Mouse (Mus musculus) stomach, embryonic 15.5 days (tissue): Measurements from ENCODE around the gene P2rx4. TPM values are rescaled to one million over a fixed set of nuclear protein-coding genes. Genes with fewer than 3 reads are reported as not detected.
A peak's percentile ranks its signal among the peaks of the same experiment; 100 is the strongest.

Experiments used
- ATAC-seq: fragments of 200-750 bp; cut with Nextera tagmentation; 2 replicates; pipeline ENCODE4 v1.8.0; 2017; ENCODE audit warnings: low read depth, moderate number of reproducible peaks, moderate TSS enrichment; ENCODE audit not compliant: insufficient read depth, low FRiP score
- H3K27ac ChIP-seq: fragments of 300-500 bp; sonication (generic); 2 replicates; pipeline ENCODE4 v1.5.1; 2015; ENCODE audit warnings: mild to moderate bottlenecking, inconsistent platforms
- H3K27me3 ChIP-seq: fragments of 300-500 bp; sonication (generic); replicated peaks from 2 replicates; pipeline ENCODE4 v1.6.1; 2015; ENCODE audit warnings: inconsistent platforms
- H3K36me3 ChIP-seq: fragments of 300-500 bp; sonication (generic); 2 replicates; pipeline ENCODE4 v1.6.1; 2015; ENCODE audit warnings: inconsistent platforms
- H3K4me1 ChIP-seq: fragments of 300-500 bp; sonication (generic); 2 replicates; pipeline ENCODE4 v1.6.1; 2015; ENCODE audit warnings: inconsistent platforms
- H3K4me2 ChIP-seq: fragments of 300-500 bp; sonication (generic); 2 replicates; pipeline ENCODE4 v1.6.1; 2015; ENCODE audit warnings: mild to moderate bottlenecking, inconsistent platforms
- H3K4me3 ChIP-seq: fragments of 300-500 bp; sonication (generic); replicated peaks from 2 replicates; pipeline ENCODE4 v1.5.1; 2015; ENCODE audit warnings: inconsistent platforms
- H3K9ac ChIP-seq: fragments of 300-500 bp; sonication (generic); 2 replicates; pipeline ENCODE4 v1.6.1; 2015; ENCODE audit warnings: inconsistent platforms
- H3K9me3 ChIP-seq: fragments of 300-500 bp; sonication (generic); 2 replicates; pipeline ENCODE4 v1.6.1; 2016; ENCODE audit warnings: inconsistent platforms
- WGBS: fragments of 180-500 bp; shearing (Covaris S2); methylation state at CpG from one replicate; pipeline ENCODE4 v1.1.7; 2015; 5-methylcytosine and 5-hydroxymethylcytosine counted together
- polyA plus RNA-seq: library from polyadenylated mRNA; unstranded; fragments of >200 nt; fragmentation: Nextera tagmentation; extraction: Ambion mirVana; gene quantifications from 2 replicates; pipeline ENCODE4 v1.2.1, GENCODE M21; 2015

The P2rx4 gene
- polyA plus RNA-seq, 1 experiment from 2014 or later: 26.9 TPM

DNA sequence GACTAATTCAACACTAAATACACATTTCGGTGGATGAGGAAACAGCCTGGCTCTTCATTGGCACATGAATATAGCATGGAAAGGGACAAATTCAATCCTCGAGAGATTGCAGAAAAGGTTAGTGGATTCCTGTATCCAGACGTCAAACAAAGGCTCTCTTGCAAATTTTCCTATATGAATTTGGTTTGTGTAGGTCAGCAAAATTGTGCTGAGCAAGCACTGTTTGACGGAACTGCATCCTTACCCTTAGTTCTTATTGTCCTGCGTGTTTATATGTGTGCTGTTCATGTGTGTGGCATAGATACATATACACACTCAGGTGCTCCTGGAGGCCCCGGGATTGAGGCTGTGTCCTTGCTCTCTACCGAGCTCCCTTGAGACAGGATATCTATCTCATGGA lies 18.2 kb upstream of the P2rx4 start:
- H3K27me3 ChIP-seq: no peaks in the 10 kb centered on the region
- ATAC-seq: no peak
- H3K27ac ChIP-seq: no peak overlapping the region
- H3K36me3 ChIP-seq: no peaks in the 10 kb centered on the region
- no peak overlapping the region for H3K4me3 ChIP-seq
- H3K4me2 ChIP-seq: no peak overlapping the region
- H3K9me3 ChIP-seq: no peaks in the 10 kb centered on the region
- no peak overlapping the region for H3K9ac ChIP-seq
- WGBS: 82% methylated on average over 7 of the region's 7 CpGs
- H3K4me1 ChIP-seq: no peaks in the 10 kb centered on the region

DNA sequence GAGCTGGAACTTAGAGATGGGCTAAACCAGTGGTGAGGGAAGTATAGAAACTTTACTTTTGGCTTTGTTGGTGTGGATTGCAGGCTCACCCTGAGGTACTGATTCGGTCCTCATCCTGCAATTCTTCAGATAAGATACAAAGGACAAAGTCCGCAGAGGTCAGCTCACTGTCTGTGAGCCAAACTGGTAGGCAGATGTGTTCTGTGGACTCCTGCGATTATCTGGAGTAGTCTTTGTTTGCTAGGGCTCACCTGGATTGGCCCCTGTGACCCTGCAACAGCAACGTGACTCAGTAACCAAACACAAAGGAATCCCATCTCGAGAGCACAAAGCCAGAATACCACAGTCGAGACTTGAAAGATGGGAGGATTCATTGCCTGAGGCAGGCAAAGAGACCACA lies 16.9 kb upstream of the P2rx4 start:
- H3K9ac ChIP-seq: no peak overlapping the region
- no peak for ATAC-seq
- no peaks in the 10 kb centered on the region for H3K27me3 ChIP-seq
- H3K36me3 ChIP-seq: no peaks in the 10 kb centered on the region
- H3K4me2 ChIP-seq: no peak overlapping the region
- H3K4me1 ChIP-seq: no peaks in the 10 kb centered on the region
- no peaks in the 10 kb centered on the region for H3K9me3 ChIP-seq
- H3K4me3 ChIP-seq: no peak overlapping the region
- 57% methylated on average over 6 of the region's 6 CpGs for WGBS
- H3K27ac ChIP-seq: no peak overlapping the region

DNA sequence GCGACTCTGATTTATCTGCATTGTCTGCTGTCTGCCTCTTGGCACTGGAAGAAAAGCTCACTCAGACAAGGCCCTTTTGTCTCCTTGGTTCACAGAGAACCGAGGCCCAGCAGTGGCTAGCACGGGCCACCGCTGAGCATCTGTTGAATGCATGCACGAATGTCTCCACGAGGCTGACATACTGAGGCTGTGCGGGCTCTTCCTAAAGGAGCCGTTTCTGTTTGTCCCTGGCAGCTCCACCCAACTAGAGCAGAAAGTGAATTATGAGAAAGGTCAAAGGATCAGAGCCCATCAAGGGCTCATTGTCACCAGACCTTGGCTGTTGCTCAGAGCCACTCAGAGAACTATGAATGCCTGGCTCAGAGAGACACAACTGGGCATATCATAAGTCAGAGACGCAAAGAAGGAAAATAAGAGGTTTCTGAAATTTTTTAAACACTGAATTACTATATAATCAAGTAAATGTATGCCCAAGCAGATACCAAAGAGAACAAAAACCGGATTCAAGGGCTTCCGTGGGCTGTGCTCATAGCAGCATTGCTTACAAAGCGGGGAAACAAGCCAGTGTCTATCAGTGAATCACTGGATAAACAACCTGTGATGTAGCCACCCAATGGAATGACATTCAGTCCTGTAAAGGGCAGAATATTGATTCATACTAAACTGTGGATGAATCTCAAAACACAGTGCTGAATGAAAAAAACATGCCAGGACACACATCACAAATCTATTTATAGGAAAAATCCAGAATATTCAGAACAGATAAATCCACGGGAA lies 13.7 kb upstream of the P2rx4 start:
- no peak overlapping the region for H3K4me2 ChIP-seq
- H3K36me3 ChIP-seq: no peaks in the 10 kb centered on the region
- no peak overlapping the region for H3K4me3 ChIP-seq
- no peaks in the 10 kb centered on the region for H3K9me3 ChIP-seq
- ATAC-seq: peak; percentile 54; the same call in 1 of the 2 replicates
- no peak overlapping the region for H3K27ac ChIP-seq
- no peak overlapping the region for H3K9ac ChIP-seq
- no peaks in the 10 kb centered on the region for H3K27me3 ChIP-seq
- 0 out of 2 replicates have a peak, but pooled peaks cover 5% of the 10 kb centered on the region for H3K4me1 ChIP-seq
- 44% methylated on average over 13 of the region's 13 CpGs for WGBS

GRCm38 (mm10) chr5:122695516-122695915 lies 11.8 kb upstream of the P2rx4 start:
- Histone ChIP-seq H3K4me2 (no peak overlapping the region), H3K27me3 (no peaks in the 10 kb centered on the region), H3K9ac (no peak overlapping the region), H3K27ac (no peak overlapping the region), H3K4me1 (0 out of 2 replicates have a peak, but pooled peaks cover 5% of the 10 kb centered on the region), H3K9me3 (no peaks in the 10 kb centered on the region), H3K36me3 (no peaks in the 10 kb centered on the region), H3K4me3 (no peak overlapping the region)
- 59% methylated on average over 8 of the region's 8 CpGs for WGBS
- no peak for ATAC-seq

DNA sequence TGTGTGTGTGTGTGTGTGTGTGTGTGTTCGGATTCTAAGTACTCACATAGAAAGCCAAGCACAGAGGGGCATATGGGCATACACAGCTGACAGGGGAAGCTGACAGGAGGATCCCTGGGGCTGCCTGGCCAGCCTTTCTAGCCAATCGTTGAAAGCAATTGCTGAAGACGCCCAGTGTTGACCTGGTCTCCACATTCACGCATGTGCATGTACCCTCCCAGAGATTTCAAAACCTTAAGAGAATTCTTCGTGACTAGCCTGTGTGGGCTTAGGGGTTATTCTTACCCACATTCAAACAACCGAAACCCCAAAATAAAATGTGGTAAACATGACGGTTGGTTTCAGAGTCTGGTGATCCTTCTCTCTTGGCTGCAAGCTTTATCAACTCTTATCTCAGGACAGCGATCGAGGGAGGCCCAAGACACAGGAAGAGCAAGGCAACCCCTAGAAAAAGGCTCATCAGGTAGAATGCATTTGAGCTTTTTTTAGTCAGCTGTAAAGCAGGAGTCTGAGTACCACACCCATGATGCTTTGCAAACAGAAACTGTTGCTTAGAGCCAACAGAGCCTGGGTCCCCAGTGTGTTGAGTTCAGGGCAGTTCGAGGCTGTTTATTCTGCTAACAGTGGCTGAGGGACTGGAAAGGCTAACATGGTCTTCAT lies 9.2 kb upstream of the P2rx4 start:
- Histone ChIP-seq H3K9me3 (no peaks in the 10 kb centered on the region), H3K4me2 (peak overlapping the region; percentile 16; the same call in 1 of the 2 replicates), H3K27me3 (no peaks in the 10 kb centered on the region), H3K4me1 (0 out of 2 replicates have a peak, but pooled peaks cover 8% of the 10 kb centered on the region), H3K27ac (peak overlapping the region; percentile 11; the same call in 1 of the 2 replicates), H3K9ac (no peak overlapping the region), H3K4me3 (no peak overlapping the region), H3K36me3 (no peaks in the 10 kb centered on the region)
- ATAC-seq: 0 out of 2 replicates have a peak, but pooled peaks have one; percentile 65
- WGBS: 68% methylated on average over 10 of the region's 10 CpGs

DNA sequence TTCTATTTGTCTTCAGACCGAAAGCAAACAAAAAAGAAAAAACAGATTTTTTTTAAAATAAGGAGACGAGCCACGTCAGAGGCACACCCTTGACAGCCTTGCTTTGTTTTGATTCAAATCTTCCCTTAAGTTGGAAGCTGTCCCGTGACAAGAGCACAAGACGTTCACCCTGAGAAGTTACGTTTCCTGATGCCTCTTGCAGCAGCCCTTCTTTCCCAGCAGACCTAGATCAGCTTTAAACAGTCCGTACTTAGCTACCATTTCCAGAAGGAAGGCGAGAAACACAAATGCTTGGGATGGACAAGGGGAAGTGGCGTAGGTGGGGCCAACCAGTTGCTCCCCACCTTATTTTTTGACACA lies 8.7 kb upstream of the P2rx4 start:
- H3K27ac ChIP-seq: 0 out of 2 replicates have a peak overlapping the region, but pooled peaks have one; percentile 11
- H3K4me2 ChIP-seq: peak overlapping the region; percentile 16; the same call in 1 of the 2 replicates
- WGBS: 55% methylated on average over 9 of the region's 9 CpGs
- H3K9ac ChIP-seq: no peak overlapping the region
- ATAC-seq: no peak
- H3K9me3 ChIP-seq: no peaks in the 10 kb centered on the region
- H3K4me1 ChIP-seq: 0 out of 2 replicates have a peak, but pooled peaks cover 8% of the 10 kb centered on the region
- no peak overlapping the region for H3K4me3 ChIP-seq
- H3K27me3 ChIP-seq: no peaks in the 10 kb centered on the region
- no peaks in the 10 kb centered on the region for H3K36me3 ChIP-seq

DNA sequence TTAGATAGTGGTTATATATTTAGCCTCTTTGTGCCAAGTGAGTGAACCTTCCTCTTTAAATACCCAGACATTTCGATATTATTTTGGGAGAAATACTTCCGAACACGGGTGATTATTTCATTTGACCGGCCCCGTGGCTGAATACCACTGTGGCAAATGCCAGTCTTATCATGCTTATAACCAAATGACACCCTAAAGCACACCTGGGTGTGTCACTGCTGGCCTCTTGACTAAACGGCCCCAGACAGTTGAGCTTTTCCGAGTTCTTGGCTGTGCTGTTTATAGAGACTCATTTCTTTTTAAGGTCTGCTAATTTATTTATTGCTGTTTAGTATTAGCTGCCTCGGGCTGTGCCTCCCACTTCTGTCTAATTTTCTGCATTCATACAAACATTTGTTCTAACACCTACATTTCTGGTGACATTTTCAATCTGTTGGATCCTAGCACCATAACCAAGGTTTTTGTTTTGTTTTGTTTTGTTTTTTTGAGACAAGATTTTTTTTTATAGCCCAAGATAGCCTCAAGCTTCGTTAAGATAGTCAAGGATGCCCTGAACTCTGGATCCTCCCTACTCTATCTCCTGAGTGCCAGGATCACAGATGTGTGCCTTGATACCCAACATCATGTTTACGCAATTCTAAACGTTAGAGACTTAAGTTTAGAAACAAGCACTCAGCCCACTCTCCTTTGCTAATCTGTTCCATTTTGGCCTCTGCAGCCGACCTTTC lies 7.1 kb upstream of the P2rx4 start:
- Histone ChIP-seq H3K9ac (no peak overlapping the region), H3K27me3 (no peaks in the 10 kb centered on the region), H3K9me3 (no peaks in the 10 kb centered on the region), H3K36me3 (no peaks in the 10 kb centered on the region), H3K27ac (no peak overlapping the region), H3K4me3 (no peak overlapping the region), H3K4me1 (0 out of 2 replicates have a peak, but pooled peaks cover 8% of the 10 kb centered on the region), H3K4me2 (no peak overlapping the region)
- 55% methylated on average over 12 of the region's 12 CpGs for WGBS
- ATAC-seq: no peak

DNA sequence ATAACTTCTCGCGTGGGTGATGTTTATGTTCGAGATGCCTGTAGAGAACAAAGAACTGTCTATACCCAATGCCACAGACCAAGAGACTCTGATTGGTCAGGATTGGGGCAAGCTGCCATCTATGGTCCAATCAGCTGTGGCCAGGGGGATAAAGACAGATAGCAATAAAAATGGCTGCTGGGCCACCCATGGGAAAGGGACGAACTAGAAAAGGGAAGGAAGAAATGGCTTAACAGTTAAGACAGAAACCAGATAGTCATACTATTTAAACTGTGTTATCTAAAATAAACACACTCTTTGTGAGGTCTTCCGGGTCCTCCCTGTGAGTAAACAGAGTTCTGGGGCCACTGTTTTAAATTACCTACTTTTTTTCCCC lies 6.5 kb upstream of the P2rx4 start:
- Histone ChIP-seq H3K9ac (no peak overlapping the region), H3K4me1 (0 out of 2 replicates have a peak, but pooled peaks cover 8% of the 10 kb centered on the region), H3K27me3 (no peaks in the 10 kb centered on the region), H3K4me3 (no peak overlapping the region), H3K36me3 (no peaks in the 10 kb centered on the region), H3K9me3 (no peaks in the 10 kb centered on the region), H3K4me2 (no peak overlapping the region), H3K27ac (no peak overlapping the region)
- WGBS: 10% methylated on average over 5 of the region's 5 CpGs
- no peak for ATAC-seq

- ATAC-seq: no peak
- no peak overlapping the region for H3K27ac ChIP-seq
- WGBS: 68% methylated on average over 6 of the region's 6 CpGs
Observed at GRCm38 (mm10) chr5:122702156-122702555, 5.2 kb upstream of the P2rx4 start.

GRCm38 (mm10) chr5:122703574-122703973 lies 3.8 kb upstream of the P2rx4 start:
- peaks cover 8% of the 10 kb centered on the region; the same call in 1 of the 2 replicates for H3K4me1 ChIP-seq
- no peaks in the 10 kb centered on the region for H3K9me3 ChIP-seq
- no peak overlapping the region for H3K4me3 ChIP-seq
- H3K36me3 ChIP-seq: no peaks in the 10 kb centered on the region
- no peaks in the 10 kb centered on the region for H3K27me3 ChIP-seq
- H3K27ac ChIP-seq: no peak overlapping the region
- H3K4me2 ChIP-seq: no peak overlapping the region
- WGBS: 81% methylated on average over 2 of the region's 2 CpGs
- ATAC-seq: no peak
- H3K9ac ChIP-seq: no peak overlapping the region

More at GRCm38 (mm10) chr5:122702156-122702555, 5.2 kb upstream of the P2rx4 start:
- H3K9me3 ChIP-seq: no peaks in the 10 kb centered on the region
- H3K27me3 ChIP-seq: no peaks in the 10 kb centered on the region
- no peak overlapping the region for H3K4me3 ChIP-seq
- no peaks in the 10 kb centered on the region for H3K36me3 ChIP-seq
- peaks cover 8% of the 10 kb centered on the region; the same call in 1 of the 2 replicates for H3K4me1 ChIP-seq
- H3K4me2 ChIP-seq: no peak overlapping the region
- H3K9ac ChIP-seq: no peak overlapping the region

DNA sequence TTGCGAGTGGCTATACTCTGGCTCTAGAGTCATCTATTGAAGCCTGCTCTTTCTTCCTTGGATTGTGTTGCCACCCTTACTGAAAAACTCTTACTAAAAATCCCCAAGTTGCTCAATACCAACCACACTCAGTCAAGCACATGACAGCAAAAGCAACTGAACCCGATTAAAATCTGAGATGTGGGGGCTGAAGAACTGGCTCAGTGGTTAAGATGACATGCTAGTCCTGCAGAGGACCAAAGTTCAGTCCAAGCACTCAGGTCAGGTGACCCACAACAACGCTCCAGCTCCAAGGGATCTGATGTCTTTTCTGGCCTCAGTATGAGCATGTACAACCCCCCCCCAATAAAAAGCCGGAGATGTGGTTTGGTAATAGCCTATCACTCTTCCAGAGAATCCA lies 2.8 kb upstream of the P2rx4 start:
- H3K36me3 ChIP-seq: no peaks in the 10 kb centered on the region
- ATAC-seq: no peak
- no peak overlapping the region for H3K4me3 ChIP-seq
- no peaks in the 10 kb centered on the region for H3K27me3 ChIP-seq
- H3K4me1 ChIP-seq: peaks cover 8% of the 10 kb centered on the region; the same call in 1 of the 2 replicates
- no peak overlapping the region for H3K27ac ChIP-seq
- no peak overlapping the region for H3K4me2 ChIP-seq
- no peak overlapping the region for H3K9ac ChIP-seq
- 77% methylated on average over 4 of the region's 4 CpGs for WGBS
- H3K9me3 ChIP-seq: no peaks in the 10 kb centered on the region
